8 mouse cellular contexts compared by ENCODE assay signal in the genomic region with DNA sequence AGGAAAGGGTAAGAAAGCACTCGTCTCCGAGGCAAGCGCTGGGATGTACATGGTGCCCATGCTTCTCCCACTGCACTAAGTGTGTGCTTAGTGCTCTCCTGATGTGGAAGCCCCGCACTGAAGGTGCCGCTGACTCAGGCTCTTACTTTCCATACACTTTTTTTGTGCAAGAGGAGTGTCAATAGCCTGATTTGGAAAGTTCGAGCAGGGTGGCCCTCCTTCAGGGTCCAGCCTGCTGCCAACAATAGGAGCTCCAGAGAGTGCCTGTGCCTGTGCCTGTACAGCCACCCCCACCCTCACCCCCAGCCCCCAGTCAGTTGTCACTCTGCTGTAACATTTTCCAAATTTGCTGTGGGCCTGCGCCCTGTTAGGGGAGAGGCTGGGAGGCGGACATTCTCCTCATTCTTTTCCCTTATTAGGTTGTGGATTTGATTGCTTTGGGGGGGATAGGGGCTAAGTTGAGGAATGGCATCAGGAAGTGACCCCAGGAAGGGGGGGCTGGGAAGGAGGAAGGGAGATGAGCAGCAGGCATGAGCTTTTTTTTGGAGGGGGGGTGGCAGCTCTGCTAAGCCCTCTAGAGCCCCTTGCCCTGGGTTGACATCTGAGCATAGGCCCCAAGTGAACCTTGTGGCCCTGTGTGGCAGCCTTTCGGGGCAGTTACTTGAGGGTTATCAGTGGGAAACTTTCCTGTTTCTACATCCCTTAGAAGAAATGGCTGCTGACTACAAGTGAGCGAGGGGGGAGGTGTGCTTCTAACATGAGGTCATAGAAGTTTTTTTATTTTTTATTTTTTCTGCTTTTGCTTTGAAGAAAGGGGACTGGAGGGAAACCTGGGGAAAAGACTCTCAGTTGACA. TPM values are rescaled to one million over a fixed set of nuclear protein-coding genes. Genes with fewer than 3 reads are reported as not detected.
DNase-seq lines count a peak whose midpoint lies in the region; ATAC-seq and TF ChIP-seq lines count a peak whose summit lies in the region.

No protein-coding gene starts in this region.

- H3K27ac ChIP-seq in testis, adult 2 months (ENCODE audit: control insufficient read depth, insufficient read depth, low read depth, low read length): peak overlapping the region; percentile 50; the same call in 1 of the 2 replicates
- peak overlapping the region; percentile 97 for H3K27ac ChIP-seq in heart, postnatal 0 days (ENCODE audit: low read depth)
- H3K27ac ChIP-seq in liver, adult 2 months (replicated peaks; ENCODE audit: insufficient read depth, low read depth, low read length): peak overlapping the region; percentile 70
- H3K27ac ChIP-seq in small intestine, adult 2 months (ENCODE audit: insufficient read depth, low read depth, low read length): peak overlapping the region; percentile 58

- no peaks in the 10 kb centered on the region for H3K27me3 ChIP-seq in testis, adult 2 months (ENCODE audit: control insufficient read depth, insufficient read depth, low read length)
- H3K27me3 ChIP-seq in heart, postnatal 0 days (ENCODE audit: control insufficient read depth, insufficient read depth, low read length): no peaks in the 10 kb centered on the region
- no peaks in the 10 kb centered on the region for H3K27me3 ChIP-seq in liver, adult 2 months (ENCODE audit: control insufficient read depth, insufficient read depth, low read length)
- no peaks in the 10 kb centered on the region for H3K27me3 ChIP-seq in small intestine, adult 2 months (ENCODE audit: control insufficient read depth, insufficient read depth, low read length)

- peaks cover 54% of the 10 kb centered on the region; the same call in 1 of the 2 replicates for H3K79me2 ChIP-seq in liver, adult 2 months (ENCODE audit: control insufficient read depth, insufficient read depth, low read length)

- 8% methylated on average over 10 of the region's 10 CpGs for WGBS in heart, postnatal 0 days
- 72% methylated on average over 10 of the region's 10 CpGs for WGBS in liver, adult 2 months
- 65% methylated on average over 10 of the region's 10 CpGs for WGBS in small intestine, adult 2 months

- no peaks in the 10 kb centered on the region for H3K4me1 ChIP-seq in testis, adult 2 months (ENCODE audit: control insufficient read depth, insufficient read depth, low read length)
- peaks cover 96% of the 10 kb centered on the region for H3K4me1 ChIP-seq in heart, postnatal 0 days (ENCODE audit: control insufficient read depth, insufficient read depth)
- peaks cover 39% of the 10 kb centered on the region for H3K4me1 ChIP-seq in liver, adult 2 months (ENCODE audit: control insufficient read depth, insufficient read depth, low read length)
- peaks cover 53% of the 10 kb centered on the region for H3K4me1 ChIP-seq in small intestine, adult 2 months (ENCODE audit: control insufficient read depth, insufficient read depth, insufficient read length, low read length)

- H3K9me3 ChIP-seq in heart, postnatal 0 days (replicated peaks; ENCODE audit: control insufficient read depth, low read length): no peaks in the 10 kb centered on the region

- no peak overlapping the region for H3K4me3 ChIP-seq in testis, adult 2 months (ENCODE audit: control insufficient read depth, low read depth, low read length)
- no peak overlapping the region for H3K4me3 ChIP-seq in heart, postnatal 0 days (ENCODE audit: low read depth, low read length)
- H3K4me3 ChIP-seq in liver, adult 2 months (ENCODE audit: insufficient read depth, low read depth, low read length): no peak overlapping the region
- H3K4me3 ChIP-seq in small intestine, adult 2 months (ENCODE audit: low read depth, low read length): no peak overlapping the region

- H3K4me2 ChIP-seq in heart, postnatal 0 days (ENCODE audit: low read depth, low read length): peak overlapping the region; percentile 33

- no peak for TF ChIP-seq POLR2A in testis, adult 2 months (IDR thresholded peaks at IDR 0.05; ENCODE audit: control insufficient read depth, low read depth, low read length)
- no peak for TF ChIP-seq POLR2A in liver, adult 2 months (IDR thresholded peaks at IDR 0.05; ENCODE audit: extremely low read depth, insufficient read depth, low read length)
- no peak for TF ChIP-seq POLR2A in small intestine, adult 2 months (IDR thresholded peaks at IDR 0.05; ENCODE audit: low read depth, low read length)

- TF ChIP-seq CTCF in testis, adult 2 months (IDR thresholded peaks at IDR 0.05; ENCODE audit: control insufficient read depth, insufficient read depth, insufficient replicate concordance, low read depth, low read length): no peak
- TF ChIP-seq CTCF in heart, postnatal 0 days (IDR thresholded peaks at IDR 0.05; ENCODE audit: low read depth): no peak
- no peak for TF ChIP-seq CTCF in liver, adult 2 months (IDR thresholded peaks at IDR 0.05; ENCODE audit: low read depth, low read length)
- no peak for TF ChIP-seq CTCF in small intestine, adult 2 months (IDR thresholded peaks at IDR 0.05; ENCODE audit: extremely low read depth, insufficient read length, insufficient replicate concordance, low read depth, low read length)

- no peaks in the 10 kb centered on the region for H3K36me3 ChIP-seq in testis, adult 2 months (ENCODE audit: control insufficient read depth, insufficient read depth, low read length)
- peaks cover 24% of the 10 kb centered on the region for H3K36me3 ChIP-seq in heart, postnatal 0 days (replicated peaks; ENCODE audit: control insufficient read depth, insufficient read depth, low read length)
- H3K36me3 ChIP-seq in liver, adult 2 months (ENCODE audit: control insufficient read depth, insufficient read depth, low read length): peaks cover 2% of the 10 kb centered on the region; the same call in 1 of the 2 replicates
- peaks cover 37% of the 10 kb centered on the region for H3K36me3 ChIP-seq in small intestine, adult 2 months (ENCODE audit: control insufficient read depth, insufficient read depth, low read length)

- ATAC-seq in heart, postnatal 0 days (ENCODE audit: insufficient read depth, low read depth): peak; percentile 85

- H3K9ac ChIP-seq in heart, postnatal 0 days (replicated peaks; ENCODE audit: low read depth, low read length): peak overlapping the region; percentile 44
- no peak overlapping the region for H3K9ac ChIP-seq in liver, adult 2 months (ENCODE audit: low read depth, low read length)

- peak; percentile 92 for TF ChIP-seq EP300 in heart, postnatal 0 days (IDR thresholded peaks at IDR 0.05; ENCODE audit: low read depth)

- DNase-seq in testis, postnatal 10 days (ENCODE audit: low spot score): no peak
- DNase-seq in heart, postnatal 0 days (ENCODE audit: low spot score): peak; percentile 84
- DNase-seq in liver, adult 2 months (ENCODE audit: extremely low read depth, low read depth, low spot score): no peak
- DNase-seq in urinary bladder, adult 18-20 months (ENCODE audit: low spot score in 2 of 2): no peak
- no peak for DNase-seq in adrenal gland, postnatal 4 days (ENCODE audit: low spot score in 2 of 2)
- no peak for DNase-seq in layer of hippocampus, postnatal 36 days

RNA-seq across cellular contexts. Expression of gene Actn4, which starts 16.5 kb away (rescaled TPM):
- polyA plus RNA-seq in testis, adult 2 months (2012; rRNA removed): 73.9 and 77.5 TPM in 2 replicates
- total RNA-seq in heart, postnatal 0 days (2014; rRNA removed; ENCODE audit: low replicate concordance): 120 and 139 TPM in 2 replicates
- polyA plus RNA-seq in heart, postnatal 0 days (2015; fragmentation: Nextera tagmentation; extraction: Ambion mirVana): 135 and 171 TPM in 2 replicates
- total RNA-seq in liver, adult 2 months (2014; rRNA removed): 47.4 and 87.1 TPM in 2 replicates
- 125 and 145 TPM in 2 replicates for polyA plus RNA-seq in liver, adult 2 months (2012; rRNA removed)
- 506 and 1,069 TPM in 2 replicates for polyA plus RNA-seq in small intestine, adult 2 months (2012; rRNA removed)
- total RNA-seq in adrenal gland, postnatal 4 days (2021): 100 to 1,000 TPM; 220 to 242 TPM
- total RNA-seq in layer of hippocampus, postnatal 36 days (2021): 100 to 1,000 TPM; 121 to 130 TPM

RNA-seq across cellular contexts. Expression of gene Eif3k, which starts 36.0 kb away (rescaled TPM):
- 379 and 426 TPM in 2 replicates for polyA plus RNA-seq in testis, adult 2 months (2012; rRNA removed)
- 366 and 476 TPM in 2 replicates for total RNA-seq in heart, postnatal 0 days (2014; rRNA removed; ENCODE audit: low replicate concordance)
- 261 and 264 TPM in 2 replicates for polyA plus RNA-seq in heart, postnatal 0 days (2015; fragmentation: Nextera tagmentation; extraction: Ambion mirVana)
- total RNA-seq in liver, adult 2 months (2014; rRNA removed): 64.8 and 73.2 TPM in 2 replicates
- 86.3 and 91.2 TPM in 2 replicates for polyA plus RNA-seq in liver, adult 2 months (2012; rRNA removed)
- polyA plus RNA-seq in small intestine, adult 2 months (2012; rRNA removed): 135 and 169 TPM in 2 replicates
- total RNA-seq in adrenal gland, postnatal 4 days (2021): 100 to 1,000 TPM; 308 to 312 TPM
- total RNA-seq in layer of hippocampus, postnatal 36 days (2021): 100 to 1,000 TPM; 190 to 196 TPM

RNA-seq across cellular contexts. Expression of gene Map4k1, which starts 36.2 kb away (rescaled TPM):
- polyA plus RNA-seq in testis, adult 2 months (2012; rRNA removed): 58.8 and 83.2 TPM in 2 replicates
- 0.15 TPM in 1 of 2 replicates, not detected in the other for total RNA-seq in heart, postnatal 0 days (2014; rRNA removed; ENCODE audit: low replicate concordance)
- polyA plus RNA-seq in heart, postnatal 0 days (2015; fragmentation: Nextera tagmentation; extraction: Ambion mirVana): 1.4 and 1.8 TPM in 2 replicates
- 0.18 and 0.54 TPM in 2 replicates for total RNA-seq in liver, adult 2 months (2014; rRNA removed)
- polyA plus RNA-seq in liver, adult 2 months (2012; rRNA removed): 1.2 and 1.5 TPM in 2 replicates
- 11.1 and 21.3 TPM in 2 replicates for polyA plus RNA-seq in small intestine, adult 2 months (2012; rRNA removed)
- 1 to 10 TPM; 2.5 to 3.6 TPM for total RNA-seq in adrenal gland, postnatal 4 days (2021)
- total RNA-seq in layer of hippocampus, postnatal 36 days (2021): 1 to 10 TPM; 1.7 to 1.9 TPM
